Mouse (Mus musculus): ENCODE measurements around the gene Gm3435.

DNA sequence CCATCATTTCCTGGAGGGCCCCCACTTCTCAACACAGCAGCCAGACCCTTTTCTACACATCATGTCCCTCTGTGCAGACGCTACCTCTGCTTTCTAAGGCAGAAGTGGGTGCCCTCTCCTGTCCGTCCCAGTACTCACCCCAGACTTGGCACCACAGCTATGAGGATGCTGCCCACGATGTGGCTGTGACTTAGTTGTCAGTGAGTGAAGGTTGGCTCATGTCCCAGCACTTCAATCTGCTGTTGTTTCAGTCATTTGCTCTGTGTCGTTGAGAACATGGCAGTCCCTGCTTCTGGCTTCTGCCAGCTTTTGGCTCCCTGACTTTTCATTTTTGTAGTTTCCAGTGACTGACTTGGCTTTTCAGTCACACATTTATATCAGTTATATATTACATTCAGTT, 45.9 kb downstream of the Gm3435 start:
- no peak for TF ChIP-seq CTCF (IDR thresholded peaks at IDR 0.05)
- no peak for TF ChIP-seq EP300 (IDR thresholded peaks at IDR 0.05)
